Mouse (Mus musculus) midbrain, embryonic 11.5 days (tissue): ENCODE measurements at regions not wholly inside any gene's neighbourhood (a gene's known extent, or its start where the extent isn't known, plus 50 kb on each side); places are given as distances from the start of the nearest gene placed in this dataset.

ENCODE experiments used
- ATAC-seq: fragments of 200-750 bp; cut with Nextera tagmentation; 2 replicates; pipeline ENCODE4 v1.8.0; 2017; ENCODE audit warnings: moderate TSS enrichment, moderate library complexity; ENCODE audit not compliant: low FRiP score
- DNase-seq: peaks from one replicate; pipeline ENCODE4 v3.0.0; 2015; ENCODE audit warnings: low spot score; ENCODE audit errors: missing footprints
- H3K27ac ChIP-seq: fragments of 300-500 bp; sonication (generic); 2 replicates; pipeline ENCODE4 v1.5.1; 2014; ENCODE audit warnings: low read depth, low read length
- H3K27me3 ChIP-seq: fragments of 300-500 bp; sonication (generic); 2 replicates; pipeline ENCODE4 v1.6.1; 2014; ENCODE audit warnings: mild to moderate bottlenecking, low read length, moderate library complexity, mixed read lengths; ENCODE audit not compliant: control insufficient read depth, insufficient read depth
- H3K36me3 ChIP-seq: fragments of 300-500 bp; sonication (generic); 2 replicates; pipeline ENCODE4 v1.6.1; 2014; ENCODE audit warnings: mild to moderate bottlenecking, low read length, moderate library complexity, mixed read lengths; ENCODE audit not compliant: control insufficient read depth, insufficient read depth
- H3K4me1 ChIP-seq: fragments of 300-500 bp; sonication (generic); 2 replicates; pipeline ENCODE4 v1.6.1; 2014; ENCODE audit warnings: low read length; ENCODE audit not compliant: control insufficient read depth, insufficient read depth
- H3K4me2 ChIP-seq: fragments of 300-500 bp; sonication (generic); 2 replicates; pipeline ENCODE4 v1.6.1; 2014; ENCODE audit warnings: mild to moderate bottlenecking, moderate library complexity
- H3K4me3 ChIP-seq: fragments of 300-500 bp; sonication (generic); 2 replicates; pipeline ENCODE4 v1.5.1; 2014; ENCODE audit warnings: low read depth, low read length
- H3K9ac ChIP-seq: fragments of 300-500 bp; sonication (generic); 2 replicates; pipeline ENCODE4 v1.6.1; 2014; ENCODE audit warnings: low read length
- H3K9me3 ChIP-seq: fragments of 300-500 bp; sonication (generic); 2 replicates; pipeline ENCODE4 v1.6.1; 2016; ENCODE audit warnings: low read length; ENCODE audit not compliant: control insufficient read depth
- WGBS: fragments of 180-500 bp; shearing (Covaris S2); extraction: QIAGEN DNeasy Blood & Tissue Kit; methylation state at CpG from one replicate; pipeline ENCODE4 v1.1.7; 2014; 5-methylcytosine and 5-hydroxymethylcytosine counted together

DNA sequence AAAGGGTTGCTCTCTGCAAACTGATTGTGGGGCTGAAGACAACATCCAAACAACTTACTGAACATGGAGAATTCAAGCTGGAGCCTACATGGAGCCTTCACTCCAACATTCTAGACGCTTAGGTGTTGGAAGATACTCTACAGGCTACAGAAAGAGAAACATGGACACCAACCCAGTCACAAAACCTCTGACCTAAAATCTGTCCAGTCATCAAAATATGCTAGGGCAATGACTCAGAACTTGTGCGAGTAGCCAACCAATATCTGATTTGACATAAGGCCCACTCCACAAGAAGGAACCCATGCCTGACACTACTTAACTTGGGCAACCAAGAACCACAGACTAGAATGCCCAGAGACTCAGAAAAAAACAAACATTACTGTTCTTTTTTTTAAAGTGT lies 90.2 kb upstream of the Prep start:
- H3K4me1 ChIP-seq = no peaks in the 10 kb centered on the region
- no peak for DNase-seq
- WGBS = 88% methylated on average over 2 of the region's 2 CpGs
- ATAC-seq = no peak
- no peaks in the 10 kb centered on the region for H3K36me3 ChIP-seq
- no peak overlapping the region for H3K9ac ChIP-seq
- H3K4me3 ChIP-seq = no peak overlapping the region
- no peaks in the 10 kb centered on the region for H3K9me3 ChIP-seq
- H3K27ac ChIP-seq = no peak overlapping the region
- H3K4me2 ChIP-seq = no peak overlapping the region
- no peaks in the 10 kb centered on the region for H3K27me3 ChIP-seq

DNA sequence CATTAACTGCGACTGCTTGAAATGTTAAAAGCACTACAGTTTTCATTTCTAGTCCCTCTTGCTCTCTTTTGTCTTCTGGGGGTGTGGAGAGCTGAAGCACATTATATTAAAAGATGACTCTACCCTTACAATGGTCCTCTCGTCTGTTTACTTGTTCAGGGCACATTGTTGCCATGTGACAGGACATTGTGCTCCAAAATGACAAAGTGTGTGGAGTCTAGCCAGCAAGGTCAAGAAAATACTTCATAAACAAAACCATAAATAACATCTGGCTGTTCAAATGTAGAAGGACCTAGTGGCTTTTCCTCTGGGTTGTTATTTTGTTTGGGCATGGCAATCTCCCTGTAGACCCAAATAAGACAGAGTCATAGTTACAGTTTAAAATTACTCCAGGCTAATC lies 95.1 kb upstream of the Prep start:
- WGBS = 84% methylated on average over 2 of the region's 2 CpGs
- H3K9me3 ChIP-seq = no peaks in the 10 kb centered on the region

DNA sequence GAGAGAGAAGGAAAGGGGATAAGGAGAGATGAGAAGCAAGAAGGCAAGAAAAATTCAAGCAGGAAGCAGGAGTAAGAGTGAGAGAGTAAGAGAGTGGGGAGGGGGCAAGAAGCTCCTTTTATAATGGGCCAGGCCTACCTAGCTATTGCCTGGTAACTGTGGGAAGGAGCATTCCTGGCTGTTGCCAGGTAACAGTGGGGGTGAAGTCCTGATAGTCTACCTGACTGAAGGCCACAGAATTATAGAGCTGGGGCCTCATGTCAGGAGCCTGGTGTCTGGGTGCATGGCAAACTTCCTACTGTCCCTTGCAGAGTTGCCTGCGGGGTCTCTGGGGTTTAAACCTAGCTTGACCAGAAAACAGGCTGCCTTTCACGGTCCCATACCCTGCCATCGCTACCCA lies 107.0 kb upstream of the Prep start:
- no peak for DNase-seq
- H3K9ac ChIP-seq = no peak overlapping the region
- no peak overlapping the region for H3K4me2 ChIP-seq
- H3K9me3 ChIP-seq = no peaks in the 10 kb centered on the region
- no peak overlapping the region for H3K27ac ChIP-seq
- no peaks in the 10 kb centered on the region for H3K36me3 ChIP-seq
- ATAC-seq = no peak
- no peak overlapping the region for H3K4me3 ChIP-seq
- H3K4me1 ChIP-seq = no peaks in the 10 kb centered on the region
- WGBS = 78% methylated on average over 3 of the region's 3 CpGs
- H3K27me3 ChIP-seq = no peaks in the 10 kb centered on the region

More for the DNA sequence above, 95.1 kb upstream of the Prep start:
- no peak overlapping the region for H3K4me2 ChIP-seq
- no peak for ATAC-seq
- no peaks in the 10 kb centered on the region for H3K36me3 ChIP-seq
- no peak for DNase-seq
- H3K27ac ChIP-seq = no peak overlapping the region
- H3K27me3 ChIP-seq = no peaks in the 10 kb centered on the region
- no peak overlapping the region for H3K4me3 ChIP-seq
- no peaks in the 10 kb centered on the region for H3K4me1 ChIP-seq
- no peak overlapping the region for H3K9ac ChIP-seq

DNA sequence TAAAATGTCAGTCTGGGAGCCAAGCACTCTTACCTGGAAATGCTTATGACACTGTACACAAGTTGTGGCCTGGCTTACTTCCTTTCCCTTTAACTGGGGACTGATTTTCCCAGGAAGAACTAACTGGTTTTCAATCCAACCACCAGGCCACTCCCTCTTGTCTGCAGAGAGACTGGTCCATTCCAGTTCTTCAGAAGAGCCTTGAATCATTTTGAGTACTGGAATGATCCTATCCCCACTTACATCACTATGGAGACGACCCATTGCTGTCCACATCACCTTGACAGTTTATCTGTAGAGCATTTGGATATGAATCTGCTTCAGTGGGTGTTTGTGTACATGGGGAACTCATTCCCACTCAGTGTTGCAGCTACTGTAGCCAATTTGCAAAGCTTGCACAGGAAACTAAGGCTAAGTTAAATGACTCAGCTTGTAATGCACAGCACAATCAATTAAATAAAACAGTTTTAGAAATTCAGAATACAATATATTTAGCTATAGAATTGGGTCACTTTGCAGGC lies 121.7 kb upstream of the Prep start:
- no peaks in the 10 kb centered on the region for H3K4me1 ChIP-seq
- DNase-seq = no peak
- WGBS = 63% methylated on average over 1 of the region's 1 CpGs
- H3K9me3 ChIP-seq = no peaks in the 10 kb centered on the region
- H3K9ac ChIP-seq = no peak overlapping the region
- H3K4me2 ChIP-seq = no peak overlapping the region
- H3K27me3 ChIP-seq = no peaks in the 10 kb centered on the region
- H3K27ac ChIP-seq = no peak overlapping the region
- H3K4me3 ChIP-seq = no peak overlapping the region
- ATAC-seq = no peak
- no peaks in the 10 kb centered on the region for H3K36me3 ChIP-seq

DNA sequence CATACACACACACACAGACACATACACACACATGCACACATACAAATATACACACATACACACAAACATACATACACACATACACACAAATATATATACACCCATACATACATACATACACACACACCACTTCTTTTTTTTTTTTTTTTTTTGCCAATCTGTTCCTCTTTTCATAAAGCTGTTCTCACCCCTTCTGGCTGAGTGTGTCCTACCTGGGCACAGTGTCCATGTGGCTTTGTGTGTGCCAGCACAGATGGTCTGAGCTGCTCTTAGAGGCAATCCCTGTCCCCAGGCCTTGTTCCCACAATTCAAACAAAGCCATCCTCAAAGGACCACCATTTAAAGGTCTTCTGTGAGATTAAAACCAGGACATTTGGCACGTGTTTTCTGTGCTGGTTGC lies 127.6 kb upstream of the Prep start:
- H3K4me1 ChIP-seq = no peaks in the 10 kb centered on the region
- no peaks in the 10 kb centered on the region for H3K27me3 ChIP-seq
- no peak overlapping the region for H3K4me2 ChIP-seq
- H3K4me3 ChIP-seq = no peak overlapping the region
- H3K27ac ChIP-seq = no peak overlapping the region
- H3K9me3 ChIP-seq = no peaks in the 10 kb centered on the region
- DNase-seq (no peak), ATAC-seq (no peak)
- no peak overlapping the region for H3K9ac ChIP-seq
- H3K36me3 ChIP-seq = no peaks in the 10 kb centered on the region
- 61% methylated on average over 1 of the region's 1 CpGs for WGBS

DNA sequence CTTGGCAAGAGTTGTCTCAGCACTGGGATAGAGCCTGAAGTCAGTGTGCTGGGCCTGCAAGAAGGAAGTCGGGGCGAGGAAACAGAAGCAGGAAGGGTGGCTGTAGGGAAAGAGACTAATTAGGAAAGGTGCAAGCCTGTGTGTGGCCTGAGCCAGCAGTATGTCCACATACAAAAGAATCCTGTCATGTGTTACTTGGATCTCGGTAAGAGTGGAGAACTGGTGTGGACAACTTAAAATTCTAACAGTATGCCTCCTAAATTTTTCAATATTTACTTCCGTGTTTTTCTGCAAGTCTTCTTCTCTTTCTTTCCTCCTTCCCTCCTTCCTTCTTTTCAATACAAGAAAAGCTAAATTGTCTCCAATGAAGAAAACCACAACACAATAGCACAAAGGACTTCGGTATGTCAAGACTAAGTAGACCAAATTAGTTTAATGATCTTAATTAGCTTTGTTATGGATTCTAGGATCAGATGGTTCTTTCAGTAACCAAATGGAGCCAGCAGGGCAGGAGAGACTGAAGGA lies 130.0 kb upstream of the Prep start:
- Histone ChIP-seq H3K9me3 (no peaks in the 10 kb centered on the region), H3K4me2 (no peak overlapping the region), H3K27me3 (no peaks in the 10 kb centered on the region), H3K36me3 (no peaks in the 10 kb centered on the region), H3K9ac (no peak overlapping the region), H3K4me3 (no peak overlapping the region), H3K4me1 (no peaks in the 10 kb centered on the region), H3K27ac (no peak overlapping the region)
- WGBS = 92% methylated on average over 5 of the region's 5 CpGs
- DNase-seq (no peak), ATAC-seq (no peak)

DNA sequence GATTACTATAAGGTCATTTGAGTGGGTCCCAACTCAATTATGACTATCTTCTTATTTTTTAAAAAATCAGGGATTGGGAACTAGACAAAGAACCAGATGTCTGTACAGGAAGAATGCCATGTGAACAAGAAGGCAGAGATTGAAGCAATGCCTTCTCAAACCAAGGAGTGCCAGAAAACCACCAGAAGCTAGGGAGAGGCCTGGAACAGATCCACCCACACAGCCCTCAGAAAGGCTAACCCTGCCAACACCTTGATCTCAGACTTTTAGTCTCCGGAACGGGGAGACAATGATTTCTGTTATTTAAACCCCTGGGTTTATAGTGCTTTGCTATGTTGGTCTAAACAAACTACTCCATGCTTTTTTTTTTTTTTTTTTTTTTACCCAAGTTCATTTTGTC lies 136.2 kb upstream of the Prep start:
- Histone ChIP-seq H3K4me2 (no peak overlapping the region), H3K4me3 (no peak overlapping the region), H3K9ac (no peak overlapping the region), H3K27ac (no peak overlapping the region), H3K27me3 (no peaks in the 10 kb centered on the region), H3K4me1 (no peaks in the 10 kb centered on the region), H3K9me3 (no peaks in the 10 kb centered on the region), H3K36me3 (no peaks in the 10 kb centered on the region)
- 90% methylated on average over 2 of the region's 2 CpGs for WGBS
- no peak for ATAC-seq
- DNase-seq = no peak

DNA sequence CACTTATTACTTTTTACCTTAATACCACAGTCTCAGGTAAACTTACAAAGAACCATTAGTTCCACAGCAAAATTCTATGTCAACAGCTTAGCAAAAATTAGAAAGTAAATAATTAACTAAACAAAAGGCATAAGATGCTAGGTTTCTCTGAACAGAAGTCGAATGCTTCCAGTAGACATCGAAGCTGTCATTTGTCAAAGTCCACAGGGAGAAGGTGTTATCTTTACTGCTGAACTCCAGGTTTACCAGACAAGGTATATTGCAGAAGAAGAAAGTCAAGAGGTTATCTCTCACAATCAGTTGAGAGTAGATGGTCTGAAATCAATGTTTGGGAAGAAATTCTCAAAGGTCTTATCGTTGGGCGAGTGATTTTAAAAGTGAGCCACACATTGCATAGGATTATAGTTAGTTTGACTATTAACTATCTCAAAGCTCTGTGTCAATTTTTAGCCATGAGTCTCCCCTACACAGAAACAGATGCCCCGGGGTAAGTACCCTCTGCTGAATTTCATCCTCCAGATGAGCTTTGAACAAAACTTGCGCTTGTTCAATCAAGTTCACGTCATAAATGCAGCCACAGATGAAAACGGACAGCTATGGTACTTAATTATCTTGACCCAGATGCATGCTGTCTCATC lies 153.1 kb upstream of the Prep start:
- H3K9ac ChIP-seq = no peak overlapping the region
- 91% methylated on average over 8 of the region's 8 CpGs for WGBS
- H3K4me2 ChIP-seq = no peak overlapping the region
- H3K27ac ChIP-seq = no peak overlapping the region
- DNase-seq (no peak), ATAC-seq (no peak)
- no peaks in the 10 kb centered on the region for H3K36me3 ChIP-seq
- H3K4me3 ChIP-seq = no peak overlapping the region
- H3K9me3 ChIP-seq = no peaks in the 10 kb centered on the region
- H3K27me3 ChIP-seq = no peaks in the 10 kb centered on the region
- no peaks in the 10 kb centered on the region for H3K4me1 ChIP-seq

DNA sequence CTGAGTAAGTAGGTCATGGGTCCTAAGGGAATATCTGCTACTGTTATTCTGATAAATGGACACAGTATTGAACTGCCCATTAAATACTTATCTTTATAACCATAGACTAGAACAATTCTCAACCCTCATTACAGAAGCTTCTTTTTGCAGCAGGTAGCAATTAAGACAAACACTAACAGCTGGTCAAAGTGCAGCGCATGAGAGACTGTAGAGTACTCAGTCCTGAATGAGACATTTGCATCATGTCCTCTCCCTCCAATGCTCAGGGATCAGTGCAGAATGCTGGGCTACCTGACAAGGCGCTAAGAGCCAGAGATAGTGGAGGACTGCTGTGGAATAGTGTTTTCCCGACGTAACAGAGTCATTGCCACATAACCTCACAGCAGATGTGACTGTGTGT lies 162.5 kb upstream of the Prep start:
- no peak overlapping the region for H3K4me3 ChIP-seq
- H3K36me3 ChIP-seq = no peaks in the 10 kb centered on the region
- DNase-seq (no peak), ATAC-seq (no peak)
- no peak overlapping the region for H3K9ac ChIP-seq
- H3K27me3 ChIP-seq = no peaks in the 10 kb centered on the region
- H3K4me2 ChIP-seq = no peak overlapping the region
- H3K27ac ChIP-seq = no peak overlapping the region
- no peaks in the 10 kb centered on the region for H3K9me3 ChIP-seq
- no peaks in the 10 kb centered on the region for H3K4me1 ChIP-seq
- 97% methylated on average over 4 of the region's 4 CpGs for WGBS
